Mouse (Mus musculus) hindbrain, postnatal 0 days (tissue): ENCODE results near the gene Ccdc159. TPM values are rescaled to one million over a fixed set of nuclear protein-coding genes. Genes with fewer than 3 reads are reported as not detected.
A peak's percentile ranks its signal among the peaks of the same experiment; 100 is the strongest.

ENCODE experiments used
- ATAC-seq: fragments of 200-750 bp; cut with Nextera tagmentation; 2 replicates; pipeline ENCODE4 v1.8.0; 2017; ENCODE audit warnings: mild to moderate bottlenecking, moderate TSS enrichment, moderate library complexity
- DNase-seq: peaks from one replicate; pipeline ENCODE4 v3.0.0-alpha.2; 2015; ENCODE audit warnings: low spot score
- H3K27ac ChIP-seq: fragments of 300-500 bp; sonication (generic); 2 replicates; pipeline ENCODE4 v1.5.1; 2014; ENCODE audit warnings: mild to moderate bottlenecking
- H3K27me3 ChIP-seq: fragments of 300-500 bp; sonication (generic); 2 replicates; pipeline ENCODE4 v1.6.1; 2014; ENCODE audit warnings: low read length, mixed read lengths; ENCODE audit not compliant: insufficient read depth
- H3K36me3 ChIP-seq: fragments of 300-500 bp; sonication (generic); 2 replicates; pipeline ENCODE4 v1.6.1; 2014; ENCODE audit warnings: low read length, mixed read lengths; ENCODE audit not compliant: insufficient read depth
- H3K4me1 ChIP-seq: fragments of 300-500 bp; sonication (generic); 2 replicates; pipeline ENCODE4 v1.6.1; 2014; ENCODE audit warnings: antibody characterized with exemption, low read length, mixed read lengths; ENCODE audit not compliant: insufficient read depth
- H3K4me2 ChIP-seq: fragments of 300-500 bp; sonication (generic); 2 replicates; pipeline ENCODE4 v1.6.1; 2014; ENCODE audit warnings: low read depth, mild to moderate bottlenecking, low read length, moderate library complexity, mixed read lengths
- H3K4me3 ChIP-seq: fragments of 300-500 bp; sonication (generic); 2 replicates; pipeline ENCODE4 v1.5.1; 2014; ENCODE audit warnings: low read length
- H3K9ac ChIP-seq: fragments of 300-500 bp; sonication (generic); replicated peaks from 2 replicates; pipeline ENCODE4 v1.6.1; 2014; ENCODE audit warnings: mild to moderate bottlenecking, low read length, moderate library complexity, mixed read lengths
- H3K9me3 ChIP-seq: fragments of 300-500 bp; sonication (generic); 2 replicates; pipeline ENCODE4 v1.6.1; 2016; ENCODE audit warnings: low read length, mixed read lengths
- CTCF ChIP-seq: IDR thresholded peaks from 2 replicates; pipeline ENCODE4 v1.5.1; 2016; ENCODE audit warnings: antibody characterized with exemption, control low read depth, low read depth
- WGBS: fragments of 180-500 bp; shearing (Covaris S2); extraction: QIAGEN DNeasy Blood & Tissue Kit; methylation state at CpG from one replicate; pipeline ENCODE4 v1.1.7; 2014; 5-methylcytosine and 5-hydroxymethylcytosine counted together
- polyA plus RNA-seq: library from polyadenylated mRNA; unstranded; fragments of >200 nt; fragmentation: Nextera tagmentation; extraction: Ambion mirVana; gene quantifications from 2 replicates; pipeline ENCODE4 v1.2.1, GENCODE M21; 2015
- total RNA-seq: library from RNA; depleted of rRNA; stranded (reverse); fragments of >200 nt; gene quantifications from 2 replicates; pipeline ENCODE4 v1.2.3, GENCODE M21; 2014; rRNA removed

Gene Ccdc159
- total RNA-seq (6.0 and 8.4 TPM in 2 replicates), polyA plus RNA-seq (3.9 and 4.0 TPM in 2 replicates)

DNA sequence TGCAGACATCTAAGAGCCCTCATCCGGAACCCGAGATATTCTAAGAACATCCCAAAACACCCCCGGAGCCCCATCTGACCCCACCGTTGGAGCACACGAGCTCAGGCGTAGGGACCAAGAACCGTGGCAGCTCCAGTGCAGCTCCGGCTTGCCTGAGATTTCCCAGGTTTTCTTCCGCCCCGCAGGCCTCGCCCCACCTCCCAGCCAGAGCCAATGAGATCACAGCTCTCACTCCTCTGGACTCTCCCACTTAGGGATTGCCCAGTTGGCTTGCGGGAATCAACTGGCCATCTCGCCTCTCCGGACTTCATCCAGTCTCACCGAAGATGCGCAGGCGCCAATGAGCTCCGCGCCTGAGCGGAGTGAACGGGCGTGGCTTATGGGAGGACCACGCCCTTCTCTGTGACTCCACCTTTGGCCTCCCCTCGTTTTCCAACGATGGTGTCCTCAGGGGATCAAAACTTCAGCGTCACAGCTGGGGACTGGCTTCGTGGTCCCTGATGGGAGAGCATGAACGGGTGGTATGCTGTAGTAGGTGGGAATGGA is at the start of gene Ccdc159, which contains the start of gene Tmem205:
Ccdc159 (plus strand) TSS at position 264 of the 546 bp plus-strand sequence.
Tmem205 (minus strand) TSS at position 349 of the 546 bp plus-strand sequence.
- Histone ChIP-seq H3K27me3 (no peaks in the 10 kb centered on the region), H3K9ac (peak within 1 kb of the TSS; percentile 58), H3K36me3 (no peaks in the 10 kb centered on the region), H3K9me3 (no peaks in the 10 kb centered on the region), H3K4me1 (peaks cover 6% of the 10 kb centered on the region), H3K27ac (peak within 1 kb of the TSS; percentile 80), H3K4me3 (peak within 1 kb of the TSS; percentile 51), H3K4me2 (peak within 1 kb of the TSS; percentile 67)
- DNase-seq (peak; percentile 98), ATAC-seq (peak; percentile 99)
- TF ChIP-seq CTCF, result no peak
- 0% methylated on average over 28 of the region's 28 CpGs for WGBS

DNA sequence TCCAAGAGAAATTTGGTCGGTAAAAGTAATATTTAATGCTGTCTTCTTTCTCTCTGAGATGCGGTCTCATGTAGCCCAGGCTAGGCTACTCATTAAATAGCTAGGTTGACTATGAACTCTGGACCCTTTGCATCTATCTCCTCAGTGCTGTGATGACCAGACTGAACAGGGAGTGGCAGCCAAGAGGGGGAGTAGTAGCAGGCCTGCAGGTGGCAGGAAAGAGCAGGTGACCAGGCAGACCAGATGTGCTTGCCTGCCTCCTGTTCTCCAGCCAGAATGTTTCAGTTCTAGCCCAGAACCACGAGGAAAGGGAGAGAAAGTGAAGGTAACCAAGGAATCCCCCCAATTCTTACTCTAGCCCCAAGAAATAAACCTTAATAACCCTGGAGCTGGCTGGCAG is 38.0 kb upstream of the Ccdc159 start:
- Histone ChIP-seq H3K27ac (no peak overlapping the region), H3K4me2 (no peak overlapping the region), H3K9me3 (no peaks in the 10 kb centered on the region), H3K27me3 (no peaks in the 10 kb centered on the region), H3K9ac (no peak overlapping the region), H3K36me3 (no peaks in the 10 kb centered on the region), H3K4me3 (no peak overlapping the region), H3K4me1 (no peaks in the 10 kb centered on the region)
- ATAC-seq (no peak), DNase-seq (no peak)
- 57% methylated on average over 3 of the region's 3 CpGs for WGBS
- peak; percentile 3; the same call in 1 of the 2 replicates for TF ChIP-seq CTCF

DNA sequence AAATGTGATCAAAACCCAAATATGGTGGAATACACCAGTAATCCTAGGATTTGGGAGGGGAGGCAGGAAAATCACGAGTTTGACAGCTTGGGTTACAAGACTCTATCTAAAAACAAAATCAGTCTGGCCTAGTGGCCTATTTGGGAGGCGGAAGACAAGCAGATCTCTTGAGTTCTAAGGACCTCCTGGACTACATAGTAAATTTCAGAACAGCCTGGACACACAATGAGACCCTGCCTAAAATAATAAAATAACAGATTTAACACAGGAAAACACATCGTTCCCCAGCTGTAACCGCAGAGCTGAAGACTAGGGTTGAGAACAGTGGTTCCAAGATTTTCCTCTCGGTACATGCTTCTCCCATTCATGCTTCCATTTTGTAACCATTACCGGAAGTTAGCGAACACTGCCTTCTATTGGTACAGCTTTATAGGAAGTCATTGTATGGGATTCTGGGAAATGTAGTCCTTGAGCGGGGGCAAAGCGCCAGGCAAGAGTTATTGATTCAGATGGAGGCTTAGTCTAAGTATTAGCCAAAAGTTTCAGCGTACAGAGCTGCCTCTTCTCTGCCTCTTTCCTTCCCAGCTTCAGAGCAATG is 25.9 kb upstream of the Ccdc159 start:
- no peaks in the 10 kb centered on the region for H3K36me3 ChIP-seq
- H3K9ac ChIP-seq, result peak overlapping the region; percentile 21; the same call in 1 of the 2 replicates
- DNase-seq (peak; percentile 92), ATAC-seq (peak; percentile 90)
- no peaks in the 10 kb centered on the region for H3K9me3 ChIP-seq
- H3K4me3 ChIP-seq, result peak overlapping the region; percentile 35
- WGBS, result 16% methylated on average over 10 of the region's 10 CpGs
- peak overlapping the region; percentile 45; the same call in 1 of the 2 replicates for H3K27ac ChIP-seq
- no peaks in the 10 kb centered on the region for H3K27me3 ChIP-seq
- H3K4me2 ChIP-seq, result peak overlapping the region; percentile 54
- no peaks in the 10 kb centered on the region for H3K4me1 ChIP-seq
- TF ChIP-seq CTCF, result peak; percentile 45

DNA sequence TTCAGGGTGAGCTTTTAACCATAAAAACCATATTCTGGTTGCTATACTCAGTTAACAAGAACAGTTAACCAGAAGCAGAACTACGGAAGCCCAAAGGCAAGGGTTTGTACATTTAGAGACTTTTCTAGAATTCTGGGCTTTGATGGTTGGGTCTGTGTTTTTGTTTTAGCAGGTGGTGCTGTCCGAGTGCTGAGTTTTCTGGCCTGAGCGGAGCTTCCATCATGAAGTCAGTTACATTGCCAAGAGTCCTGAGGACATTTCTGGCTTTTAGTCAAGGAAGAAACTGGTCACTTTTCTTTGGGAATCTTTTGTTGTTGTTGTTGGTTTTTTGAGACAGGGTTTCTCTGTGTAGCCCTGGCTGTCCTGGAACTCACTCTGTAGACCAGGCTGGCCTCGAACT is 23.2 kb upstream of the Ccdc159 start:
- no peak for DNase-seq
- Histone ChIP-seq H3K9me3 (no peaks in the 10 kb centered on the region), H3K4me1 (no peaks in the 10 kb centered on the region), H3K36me3 (no peaks in the 10 kb centered on the region), H3K4me2 (no peak overlapping the region), H3K4me3 (no peak overlapping the region), H3K27ac (no peak overlapping the region), H3K27me3 (no peaks in the 10 kb centered on the region), H3K9ac (no peak overlapping the region)
- WGBS, result 85% methylated on average over 4 of the region's 4 CpGs
- no peak for ATAC-seq
- TF ChIP-seq CTCF, result no peak

DNA sequence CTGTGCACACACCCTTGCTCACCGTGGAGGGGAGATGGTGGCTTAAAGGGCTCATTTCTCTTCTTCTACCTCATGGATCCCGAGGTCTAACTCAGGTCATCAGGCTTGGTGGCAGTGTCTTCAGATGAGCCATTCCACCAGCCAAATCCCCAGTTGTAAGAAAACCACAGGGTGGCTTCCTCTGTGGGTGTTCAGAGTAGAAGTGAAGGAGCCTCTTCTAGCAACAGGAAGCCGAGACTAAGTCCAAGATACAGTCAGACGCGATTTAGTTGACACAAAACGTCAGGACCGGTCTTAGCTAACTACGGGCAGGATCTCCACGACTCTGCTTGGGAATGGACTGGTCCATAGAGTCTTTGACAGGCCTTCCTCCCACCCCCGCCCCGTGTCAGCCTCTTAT is 19.1 kb upstream of the Ccdc159 start:
- no peaks in the 10 kb centered on the region for H3K4me1 ChIP-seq
- no peaks in the 10 kb centered on the region for H3K9me3 ChIP-seq
- DNase-seq (no peak), ATAC-seq (no peak)
- H3K4me2 ChIP-seq, result no peak overlapping the region
- H3K9ac ChIP-seq, result no peak overlapping the region
- H3K4me3 ChIP-seq, result no peak overlapping the region
- WGBS, result 77% methylated on average over 11 of the region's 11 CpGs
- no peaks in the 10 kb centered on the region for H3K27me3 ChIP-seq
- TF ChIP-seq CTCF, result no peak
- H3K36me3 ChIP-seq, result 0 out of 2 replicates have a peak, but pooled peaks cover 4% of the 10 kb centered on the region
- no peak overlapping the region for H3K27ac ChIP-seq

DNA sequence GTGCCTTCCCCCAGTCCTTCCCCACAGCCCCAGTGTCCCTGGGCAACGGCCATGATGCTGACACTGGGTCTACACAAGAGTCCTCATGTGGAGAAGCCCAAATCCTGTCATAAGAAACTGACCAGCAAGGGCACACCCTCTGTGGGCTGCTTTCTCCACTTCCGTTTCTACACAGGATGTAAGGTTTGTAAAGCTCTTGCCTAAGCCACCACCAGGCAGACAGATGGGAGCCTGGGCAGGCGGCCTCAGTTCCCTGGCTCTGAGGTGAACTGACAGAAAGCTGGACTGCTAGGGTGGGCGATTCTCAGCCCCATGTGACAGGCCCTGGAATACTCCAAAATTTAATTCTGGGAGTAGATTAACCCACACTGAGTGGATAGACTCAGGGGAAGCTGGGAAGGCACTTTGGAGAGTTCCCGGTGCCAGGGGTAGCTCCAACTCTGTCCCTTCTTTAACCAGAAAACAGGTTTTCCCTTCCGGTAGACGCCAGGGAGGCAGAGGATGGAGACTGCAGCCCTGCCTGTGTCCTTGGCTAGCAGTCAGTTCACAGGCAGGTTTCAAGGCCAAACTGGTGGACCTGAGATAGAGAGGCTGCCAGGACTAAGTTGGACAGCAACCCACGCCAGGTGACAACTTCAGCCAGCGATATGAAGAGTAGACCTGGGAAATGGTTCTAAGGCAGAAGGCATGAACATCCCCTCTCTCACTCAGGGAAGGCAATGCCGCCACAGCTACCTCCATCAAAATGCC is 17.6 kb upstream of the Ccdc159 start:
- no peak overlapping the region for H3K9ac ChIP-seq
- ATAC-seq (no peak), DNase-seq (no peak)
- no peak for TF ChIP-seq CTCF
- H3K27me3 ChIP-seq, result no peaks in the 10 kb centered on the region
- no peak overlapping the region for H3K27ac ChIP-seq
- H3K36me3 ChIP-seq, result 0 out of 2 replicates have a peak, but pooled peaks cover 4% of the 10 kb centered on the region
- H3K4me3 ChIP-seq, result no peak overlapping the region
- no peaks in the 10 kb centered on the region for H3K9me3 ChIP-seq
- no peaks in the 10 kb centered on the region for H3K4me1 ChIP-seq
- 78% methylated on average over 10 of the region's 10 CpGs for WGBS
- H3K4me2 ChIP-seq, result no peak overlapping the region
